Mouse (Mus musculus) neural tube, embryonic 14.5 days (tissue): Measurements from ENCODE around the gene Kcnk12. TPM values are rescaled to one million over a fixed set of nuclear protein-coding genes. Genes with fewer than 3 reads are reported as not detected.

Experiments used
- ATAC-seq: fragments of 200-750 bp; cut with Nextera tagmentation; 2 replicates; pipeline ENCODE4 v1.8.0; 2017; ENCODE audit warnings: low read depth, mild to moderate bottlenecking, moderate TSS enrichment, moderate library complexity
- H3K27ac ChIP-seq: fragments of 300-500 bp; sonication (generic); 2 replicates; pipeline ENCODE4 v1.5.1; 2014; ENCODE audit warnings: low read depth, mild to moderate bottlenecking, control low read depth, low read length, moderate library complexity, mixed read lengths
- H3K27me3 ChIP-seq: fragments of 300-500 bp; sonication (generic); 2 replicates; pipeline ENCODE4 v1.6.1; 2014; ENCODE audit warnings: low read length; ENCODE audit not compliant: control insufficient read depth, insufficient read depth
- H3K36me3 ChIP-seq: fragments of 300-500 bp; sonication (generic); 2 replicates; pipeline ENCODE4 v1.6.1; 2014; ENCODE audit warnings: low read length, mixed read lengths; ENCODE audit not compliant: control insufficient read depth, insufficient read depth
- H3K4me1 ChIP-seq: fragments of 300-500 bp; sonication (generic); 2 replicates; pipeline ENCODE4 v1.6.1; 2014; ENCODE audit warnings: low read length; ENCODE audit not compliant: control insufficient read depth, insufficient read depth
- H3K4me2 ChIP-seq: fragments of 300-500 bp; sonication (generic); 2 replicates; pipeline ENCODE4 v1.6.1; 2014; ENCODE audit warnings: mild to moderate bottlenecking, low read depth, low read length, control low read depth
- H3K4me3 ChIP-seq: fragments of 300-500 bp; sonication (generic); 2 replicates; pipeline ENCODE4 v1.5.1; 2014; ENCODE audit warnings: low read depth, low read length, control low read depth, mixed read lengths
- H3K9ac ChIP-seq: fragments of 300-500 bp; sonication (generic); replicated peaks from 2 replicates; pipeline ENCODE4 v1.6.1; 2014; ENCODE audit warnings: low read depth, mild to moderate bottlenecking, control low read depth, low read length, mixed read lengths
- H3K9me3 ChIP-seq: fragments of 300-500 bp; sonication (generic); 2 replicates; pipeline ENCODE4 v1.6.1; 2016; ENCODE audit warnings: low read length; ENCODE audit not compliant: control insufficient read depth
- WGBS: fragments of 180-500 bp; shearing (Covaris S2); extraction: QIAGEN DNeasy Blood & Tissue Kit; methylation state at CpG from one replicate; pipeline ENCODE4 v1.1.7; 2014; 5-methylcytosine and 5-hydroxymethylcytosine counted together
- polyA plus RNA-seq: library from polyadenylated mRNA; unstranded; fragments of >200 nt; fragmentation: Nextera tagmentation; extraction: Ambion mirVana; gene quantifications from 2 replicates; pipeline ENCODE4 v1.2.1, GENCODE M21; 2014

Kcnk12 gene
- polyA plus RNA-seq, 1 experiment from 2014 or later, result 1.3 TPM

- peaks cover 10% of the 10 kb centered on the region for H3K27me3 ChIP-seq
- no peaks in the 10 kb centered on the region for H3K9me3 ChIP-seq
- H3K4me1 ChIP-seq, result peaks cover 2% of the 10 kb centered on the region; the same call in 1 of the 2 replicates
- no peak for ATAC-seq
- H3K36me3 ChIP-seq, result no peaks in the 10 kb centered on the region
- no peak overlapping the region for H3K9ac ChIP-seq
- H3K4me3 ChIP-seq, result no peak overlapping the region
- no peak overlapping the region for H3K4me2 ChIP-seq
- no peak overlapping the region for H3K27ac ChIP-seq
- WGBS, result 71% methylated on average over 7 of the region's 7 CpGs
Observed at GRCm38 (mm10) chr17:87791517-87792098, 6.2 kb downstream of the Kcnk12 start.

GRCm38 (mm10) chr17:87790661-87791060 is 7.1 kb downstream of the Kcnk12 start:
- 96% methylated on average over 5 of the region's 5 CpGs for WGBS
- Histone ChIP-seq H3K27me3 (peaks cover 4% of the 10 kb centered on the region), H3K4me1 (no peaks in the 10 kb centered on the region), H3K9me3 (no peaks in the 10 kb centered on the region), H3K36me3 (no peaks in the 10 kb centered on the region), H3K27ac (no peak overlapping the region), H3K4me3 (no peak overlapping the region), H3K4me2 (no peak overlapping the region), H3K9ac (no peak overlapping the region)
- no peak for ATAC-seq

- H3K36me3 ChIP-seq, result no peaks in the 10 kb centered on the region
- H3K27ac ChIP-seq, result no peak overlapping the region
- WGBS, result 85% methylated on average over 6 of the region's 6 CpGs
- no peak overlapping the region for H3K9ac ChIP-seq
- ATAC-seq, result no peak
- H3K4me1 ChIP-seq, result no peaks in the 10 kb centered on the region
- H3K4me3 ChIP-seq, result no peak overlapping the region
- no peaks in the 10 kb centered on the region for H3K27me3 ChIP-seq
- no peaks in the 10 kb centered on the region for H3K9me3 ChIP-seq
- H3K4me2 ChIP-seq, result no peak overlapping the region
Observed at GRCm38 (mm10) chr17:87788216-87788615, 9.6 kb downstream of the Kcnk12 start.

- no peak overlapping the region for H3K4me2 ChIP-seq
- no peaks in the 10 kb centered on the region for H3K9me3 ChIP-seq
- no peak overlapping the region for H3K4me3 ChIP-seq
- H3K9ac ChIP-seq, result no peak overlapping the region
- WGBS, result 93% methylated on average over 4 of the region's 4 CpGs
- no peaks in the 10 kb centered on the region for H3K27me3 ChIP-seq
- ATAC-seq, result no peak
- no peaks in the 10 kb centered on the region for H3K4me1 ChIP-seq
- H3K36me3 ChIP-seq, result no peaks in the 10 kb centered on the region
- H3K27ac ChIP-seq, result no peak overlapping the region
Observed at GRCm38 (mm10) chr17:87787711-87788110, 10.1 kb downstream of the Kcnk12 start.

GRCm38 (mm10) chr17:87785721-87786120 is 12.1 kb downstream of the Kcnk12 start:
- Histone ChIP-seq H3K27ac (no peak overlapping the region), H3K36me3 (no peaks in the 10 kb centered on the region), H3K9me3 (no peaks in the 10 kb centered on the region), H3K4me1 (no peaks in the 10 kb centered on the region), H3K4me3 (no peak overlapping the region), H3K9ac (no peak overlapping the region), H3K4me2 (no peak overlapping the region), H3K27me3 (no peaks in the 10 kb centered on the region)
- WGBS, result 96% methylated on average over 15 of the region's 15 CpGs
- no peak for ATAC-seq

- Histone ChIP-seq H3K27me3 (no peaks in the 10 kb centered on the region), H3K4me1 (no peaks in the 10 kb centered on the region), H3K36me3 (no peaks in the 10 kb centered on the region), H3K4me3 (no peak overlapping the region), H3K4me2 (no peak overlapping the region), H3K9ac (no peak overlapping the region), H3K9me3 (no peaks in the 10 kb centered on the region), H3K27ac (no peak overlapping the region)
- WGBS, result 94% methylated on average over 2 of the region's 2 CpGs
- no peak for ATAC-seq
Observed at GRCm38 (mm10) chr17:87784911-87785310, 12.9 kb downstream of the Kcnk12 start.

- Histone ChIP-seq H3K4me2 (no peak overlapping the region), H3K4me1 (no peaks in the 10 kb centered on the region), H3K4me3 (no peak overlapping the region), H3K27ac (no peak overlapping the region), H3K9me3 (no peaks in the 10 kb centered on the region), H3K27me3 (no peaks in the 10 kb centered on the region), H3K9ac (no peak overlapping the region), H3K36me3 (no peaks in the 10 kb centered on the region)
- WGBS, result 72% methylated on average over 14 of the region's 14 CpGs
- no peak for ATAC-seq
Observed at GRCm38 (mm10) chr17:87784141-87784831, 13.5 kb downstream of the Kcnk12 start.

- H3K4me3 ChIP-seq, result no peak overlapping the region
- no peak overlapping the region for H3K4me2 ChIP-seq
- H3K9me3 ChIP-seq, result no peaks in the 10 kb centered on the region
- no peaks in the 10 kb centered on the region for H3K36me3 ChIP-seq
- H3K27ac ChIP-seq, result no peak overlapping the region
- no peak for ATAC-seq
- H3K4me1 ChIP-seq, result no peaks in the 10 kb centered on the region
- no peak overlapping the region for H3K9ac ChIP-seq
- H3K27me3 ChIP-seq, result no peaks in the 10 kb centered on the region
- 93% methylated on average over 5 of the region's 5 CpGs for WGBS
Observed at GRCm38 (mm10) chr17:87781244-87781643, 16.6 kb downstream of the Kcnk12 start.

- Histone ChIP-seq H3K27ac (no peak overlapping the region), H3K9me3 (no peaks in the 10 kb centered on the region), H3K4me2 (no peak overlapping the region), H3K27me3 (no peaks in the 10 kb centered on the region), H3K4me1 (no peaks in the 10 kb centered on the region), H3K4me3 (no peak overlapping the region), H3K9ac (no peak overlapping the region), H3K36me3 (no peaks in the 10 kb centered on the region)
- no peak for ATAC-seq
- WGBS, result 55% methylated on average over 2 of the region's 2 CpGs
Observed at GRCm38 (mm10) chr17:87780164-87780563, 17.6 kb downstream of the Kcnk12 start.
